Mouse (Mus musculus) CH12F3 (cell line): ENCODE results near the gene Dgki.

Experiments
- in situ Hi-C: fragments of 300-500 bp; cut with MboI; formaldehyde crosslinking; loops from 2 replicates; pipeline ENCODE4 v1.14.3; 2020; ENCODE audit warnings: low sequenced_read_pairs

Gene Dgki

GRCm38 (mm10) chr6:37297744-37298482, 2.1 kb downstream of the Dgki start:
- in situ Hi-C loops: no loop called here

GRCm38 (mm10) chr6:37292068-37292467, 7.9 kb downstream of the Dgki start:
- in situ Hi-C loops: no loop called here

GRCm38 (mm10) chr6:37291171-37291570, 8.8 kb downstream of the Dgki start:
- in situ Hi-C loops: no loop called here

GRCm38 (mm10) chr6:37290691-37291090, 9.3 kb downstream of the Dgki start:
- in situ Hi-C loops: no loop called here

GRCm38 (mm10) chr6:37286134-37286533, 13.8 kb downstream of the Dgki start:
- in situ Hi-C loops: no loop called here

- in situ Hi-C loops: no loop called here
These were observed 15.1 kb downstream of the Dgki start for GRCm38 (mm10) chr6:37284879-37285278.

- in situ Hi-C loops: no loop called here
These were observed 16.6 kb downstream of the Dgki start for GRCm38 (mm10) chr6:37283336-37283735.

GRCm38 (mm10) chr6:37282659-37283058, 17.3 kb downstream of the Dgki start:
- in situ Hi-C loops: no loop called here

GRCm38 (mm10) chr6:37276834-37277715, 22.9 kb downstream of the Dgki start:
- in situ Hi-C loops: no loop called here

- in situ Hi-C loops: no loop called here
These were observed 23.8 kb downstream of the Dgki start for GRCm38 (mm10) chr6:37276181-37276580.

- in situ Hi-C loops: no loop called here
These were observed 28.9 kb downstream of the Dgki start for GRCm38 (mm10) chr6:37270905-37271591.

- in situ Hi-C loops: no loop called here
These were observed 31.4 kb downstream of the Dgki start for GRCm38 (mm10) chr6:37268589-37268988.

- in situ Hi-C loops: no loop called here
These were observed 32.0 kb downstream of the Dgki start for GRCm38 (mm10) chr6:37267952-37268351.

- in situ Hi-C loops: no loop called here
These were observed 37.5 kb downstream of the Dgki start for GRCm38 (mm10) chr6:37262486-37262885.

- in situ Hi-C loops: no loop called here
These were observed 38.6 kb downstream of the Dgki start for GRCm38 (mm10) chr6:37261236-37261852.

- in situ Hi-C loops: no loop called here
These were observed 41.3 kb downstream of the Dgki start for GRCm38 (mm10) chr6:37258662-37259061.

- in situ Hi-C loops: no loop called here
These were observed 45.8 kb downstream of the Dgki start for GRCm38 (mm10) chr6:37254144-37254543.

- in situ Hi-C loops: no loop called here
These were observed 47.4 kb downstream of the Dgki start for GRCm38 (mm10) chr6:37252536-37252935.

- in situ Hi-C loops: no loop called here
These were observed 49.3 kb downstream of the Dgki start for GRCm38 (mm10) chr6:37250671-37251070.

GRCm38 (mm10) chr6:37245757-37246156, 54.2 kb downstream of the Dgki start:
- in situ Hi-C loops: no loop called here

GRCm38 (mm10) chr6:37244074-37244473, 55.9 kb downstream of the Dgki start:
- in situ Hi-C loops: no loop called here
